Mouse (Mus musculus) cerebellum, postnatal 36 days (tissue): ENCODE measurements at regions not wholly inside any gene's neighbourhood (a gene's known extent, or its start where the extent isn't known, plus 50 kb on each side); places are given as distances from the start of the nearest gene placed in this dataset.
"Not testable (repeated sequence)": the region's sequence is repeated elsewhere in the genome, so short reads cannot be mapped to it uniquely, and the experiment has no call there.

ENCODE experiments used
- DNase-seq, 2 experiments: peaks; one replicate each; pipeline ENCODE4 v3.0.0; 2021 to 2022; ENCODE audit warnings: mixed read lengths in 2 of 2

DNA sequence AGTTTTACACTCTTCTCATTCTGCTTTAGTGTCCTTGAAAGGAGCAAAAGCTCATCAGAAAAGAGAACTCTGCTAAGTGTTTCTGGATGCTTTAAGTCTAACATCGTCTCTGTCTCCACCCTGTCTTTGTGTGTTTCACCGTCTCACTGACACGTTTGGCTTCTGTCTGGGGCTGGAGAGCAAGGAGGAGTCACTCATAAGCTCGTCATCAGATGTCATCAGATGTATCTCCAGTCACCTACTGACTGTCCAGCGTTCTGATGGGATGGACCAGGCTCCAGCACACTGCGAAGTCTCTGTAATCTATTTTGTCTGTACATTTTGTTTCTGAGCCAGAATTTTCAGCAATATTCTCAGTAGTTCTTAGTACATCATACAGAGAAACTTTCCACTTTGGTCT, 283.4 kb upstream of the Arglu1 start:
- DNase-seq, result no peak

DNA sequence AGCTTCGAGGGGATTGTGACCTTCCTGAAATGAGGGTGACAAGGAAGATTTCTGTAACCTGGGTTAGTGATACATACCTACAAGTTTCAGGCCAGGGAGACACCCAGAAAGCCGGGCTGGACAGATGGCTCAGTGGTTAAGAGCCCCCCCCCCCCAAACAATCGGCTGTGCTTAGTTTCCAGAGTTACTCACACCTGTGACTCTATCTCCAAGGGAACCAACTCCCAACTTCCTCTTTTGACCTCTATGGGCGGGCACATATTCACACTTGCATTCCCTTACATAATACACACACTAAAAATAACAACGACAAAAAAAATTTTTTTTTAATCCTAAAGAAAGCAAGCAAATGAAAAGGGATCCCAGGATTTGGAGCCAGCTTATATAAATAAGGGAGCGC, 283.0 kb upstream of the Arglu1 start:
- no peak for DNase-seq

DNA sequence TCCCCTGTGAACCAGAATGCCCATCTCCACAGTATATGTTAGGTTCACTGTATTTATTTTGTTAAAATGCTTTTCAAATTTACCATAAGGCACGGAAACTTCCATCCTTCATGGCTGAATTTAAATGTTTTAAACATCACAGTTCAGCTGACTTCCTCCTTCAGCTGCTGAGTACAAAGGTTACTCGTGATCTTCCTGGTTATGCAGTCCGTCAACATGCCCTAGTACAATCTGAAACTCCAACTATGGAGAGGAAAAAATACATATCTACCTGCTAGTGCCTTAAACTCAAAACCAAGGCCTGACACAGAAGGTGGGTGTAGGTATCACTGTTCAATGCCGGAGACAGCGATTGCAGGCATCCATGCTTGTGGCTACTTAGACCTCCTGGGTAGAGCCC, 280.5 kb upstream of the Arglu1 start:
- DNase-seq, result no peak

DNA sequence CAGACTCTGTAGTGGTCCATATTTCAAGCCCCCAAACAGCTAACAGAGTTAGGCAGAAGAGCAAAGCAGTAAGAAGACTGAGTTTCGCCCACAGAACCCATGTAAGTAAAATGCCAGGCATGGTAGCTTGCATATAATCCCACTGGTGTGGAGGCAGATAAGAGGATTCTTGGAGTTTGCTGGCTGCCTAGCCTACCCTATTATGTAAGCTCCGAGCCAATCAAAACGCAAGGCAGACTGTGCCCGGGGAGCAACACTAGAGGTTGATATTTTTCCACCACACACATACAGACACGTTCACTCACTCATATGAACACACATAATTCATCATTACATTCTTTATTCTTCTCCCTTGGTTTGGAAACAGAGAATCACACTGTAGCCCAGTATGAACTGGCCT, 280.0 kb upstream of the Arglu1 start:
- DNase-seq, result no peak

DNA sequence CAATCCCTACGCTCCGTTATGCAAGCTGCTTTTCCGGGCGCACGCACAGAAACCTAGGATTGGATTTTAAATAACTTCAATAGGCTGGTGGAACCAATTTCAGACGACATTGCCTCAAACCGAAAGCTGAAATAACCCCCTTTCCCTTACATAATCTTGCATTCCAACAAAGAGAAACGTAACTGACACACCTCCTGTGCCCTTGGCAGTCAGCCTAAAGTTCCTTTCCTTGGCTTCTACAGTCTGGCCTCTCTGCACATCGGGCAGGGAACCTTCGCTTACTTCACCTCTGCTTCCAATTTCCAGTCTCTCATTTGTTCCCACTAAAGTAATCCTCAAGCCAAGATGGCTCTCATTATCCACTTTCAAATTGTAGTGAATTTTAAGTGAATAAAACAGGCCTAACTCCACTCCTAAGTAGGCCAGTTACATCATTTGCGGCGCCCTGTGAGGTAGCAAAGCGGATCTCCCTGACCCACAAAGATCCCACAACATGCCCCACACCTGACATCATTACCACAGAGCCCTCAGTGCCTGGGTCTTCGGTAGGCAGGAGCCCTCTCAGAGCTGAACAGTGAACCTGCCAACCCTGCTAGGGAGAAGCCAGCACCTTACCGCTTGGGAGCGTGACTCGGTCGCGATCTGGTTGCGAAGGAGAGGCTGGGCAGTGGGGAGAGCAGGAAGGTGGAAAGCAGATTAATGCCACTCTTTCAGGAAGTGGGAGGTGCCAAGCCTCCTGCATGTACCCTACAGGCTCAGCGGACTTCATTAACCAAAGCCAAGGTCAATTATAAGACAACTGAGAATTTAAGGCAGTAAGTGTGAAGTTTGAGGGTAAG, 279.0 kb upstream of the Arglu1 start:
- DNase-seq, result no peak

DNA sequence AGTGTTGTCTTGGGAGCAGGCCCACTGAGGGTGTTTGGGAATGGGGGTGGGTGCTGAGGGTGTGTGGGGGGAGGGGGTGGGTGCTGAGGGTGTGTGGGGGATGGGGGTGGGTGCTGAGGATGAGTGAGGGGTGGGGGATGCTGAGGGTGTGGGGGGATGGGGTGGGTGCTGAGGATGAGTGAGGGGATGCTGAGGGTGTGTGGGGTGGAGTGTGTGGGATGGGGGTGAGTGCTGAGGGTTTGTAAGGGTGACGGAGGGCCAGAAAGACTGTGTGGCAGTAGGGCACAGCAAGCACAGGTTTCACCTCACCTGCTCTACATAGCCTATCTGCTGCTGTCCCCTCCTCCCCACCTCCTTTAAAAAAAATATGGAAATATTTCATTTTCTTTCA, 276.3 kb upstream of the Arglu1 start:
- no peak for DNase-seq

DNA sequence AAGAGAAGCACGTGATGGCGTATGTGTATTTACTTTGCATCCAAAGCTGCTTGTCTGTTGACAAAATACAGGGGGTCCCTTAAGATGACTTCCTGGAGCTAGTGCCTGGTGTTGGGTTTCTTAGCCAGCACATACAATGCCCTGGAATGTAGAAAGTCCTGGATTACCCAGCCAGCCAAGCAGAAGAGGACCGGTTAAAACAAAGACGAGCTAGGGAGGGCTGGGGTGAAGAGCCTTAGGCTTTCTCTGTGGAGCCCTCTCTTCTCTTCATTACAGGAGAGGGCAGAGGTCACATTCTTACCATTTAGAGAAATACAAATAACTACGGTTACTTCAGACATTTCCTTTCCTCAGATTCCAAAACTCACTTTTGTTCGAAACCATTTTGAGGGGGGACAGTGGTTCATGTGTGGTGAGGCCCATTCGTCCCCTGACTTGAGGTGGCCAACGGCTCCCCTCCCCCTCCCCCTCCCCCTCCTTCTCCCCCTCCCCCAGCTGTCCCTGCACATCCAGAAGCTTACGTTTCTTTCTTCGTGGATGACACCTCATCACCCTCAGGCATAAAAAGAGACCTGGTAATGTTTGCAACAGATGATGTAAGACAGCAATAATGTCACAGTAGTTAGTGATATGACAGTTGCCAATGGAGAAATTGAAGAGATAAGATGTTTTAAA, 275.8 kb upstream of the Arglu1 start:
- no peak for DNase-seq

DNA sequence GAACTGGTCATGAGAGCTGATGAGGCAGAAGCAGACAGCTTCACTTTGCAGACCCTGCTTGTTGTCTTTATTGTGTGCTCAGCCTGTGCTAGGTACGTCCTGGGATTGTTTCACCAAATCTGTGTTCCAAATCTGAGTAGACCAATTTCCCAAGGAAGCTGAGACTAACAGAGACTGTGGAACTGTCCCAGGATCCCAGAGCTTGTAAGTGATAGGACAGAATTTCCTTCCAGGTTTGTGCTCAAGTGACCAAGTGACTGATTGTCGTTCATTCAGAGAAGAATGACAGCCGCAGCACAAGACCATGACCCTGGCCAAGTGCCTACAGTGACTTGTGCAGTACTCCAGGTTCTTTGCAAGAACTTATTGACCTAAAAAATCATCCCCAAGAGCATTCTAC, 269.9 kb upstream of the Arglu1 start:
- DNase-seq, result no peak

DNA sequence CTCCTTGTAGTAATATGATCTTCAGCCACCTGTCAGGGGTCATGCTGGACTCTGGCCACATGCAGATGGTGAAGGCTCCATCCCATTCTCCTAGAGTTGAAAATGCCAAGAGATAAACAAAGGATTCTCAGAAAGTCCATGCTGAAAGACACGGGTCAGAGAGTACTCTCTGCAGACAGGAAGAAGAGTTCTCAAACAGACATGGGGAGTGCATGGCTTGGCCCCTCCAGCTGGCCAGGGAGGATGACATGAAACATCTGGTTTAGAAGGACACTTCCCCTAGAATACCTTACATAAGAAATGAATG, 269.4 kb upstream of the Arglu1 start:
- DNase-seq, result no peak

DNA sequence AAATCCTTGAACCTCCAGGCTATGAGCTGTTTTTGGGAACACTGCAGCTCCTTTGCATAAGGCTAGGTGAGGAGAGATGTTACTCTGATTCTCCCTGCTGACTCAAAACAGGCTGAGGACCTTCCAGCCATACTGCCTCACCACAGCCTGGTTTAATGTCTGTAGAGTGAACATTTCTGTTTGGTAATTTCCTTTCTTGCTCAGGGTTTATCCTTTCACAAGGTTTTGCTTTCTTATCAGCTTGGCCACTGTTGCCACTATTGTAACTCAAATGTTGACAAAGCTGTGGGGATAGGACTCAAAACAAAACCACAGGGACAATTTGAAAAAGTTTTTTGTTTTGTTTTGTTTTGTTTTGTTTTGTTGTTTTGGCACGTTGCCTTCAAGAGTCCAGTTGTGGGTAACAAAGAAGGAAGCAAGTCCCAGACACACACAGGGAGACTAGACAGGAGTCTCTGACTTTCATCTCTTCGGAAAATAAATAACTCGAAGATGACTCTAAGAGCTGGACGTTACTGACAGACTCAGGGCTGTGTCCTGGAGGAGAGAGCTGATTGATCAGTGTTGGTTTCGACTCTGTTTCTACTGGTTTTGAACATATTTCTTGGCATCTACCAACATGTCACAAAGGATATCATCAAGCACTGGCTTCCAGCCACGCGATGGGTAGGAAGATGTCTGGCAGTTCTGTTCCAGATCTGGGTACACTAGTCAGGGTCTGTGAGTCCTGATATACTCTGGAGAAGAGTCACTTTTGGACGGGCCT, 268.9 kb upstream of the Arglu1 start:
- DNase-seq, result no peak

DNA sequence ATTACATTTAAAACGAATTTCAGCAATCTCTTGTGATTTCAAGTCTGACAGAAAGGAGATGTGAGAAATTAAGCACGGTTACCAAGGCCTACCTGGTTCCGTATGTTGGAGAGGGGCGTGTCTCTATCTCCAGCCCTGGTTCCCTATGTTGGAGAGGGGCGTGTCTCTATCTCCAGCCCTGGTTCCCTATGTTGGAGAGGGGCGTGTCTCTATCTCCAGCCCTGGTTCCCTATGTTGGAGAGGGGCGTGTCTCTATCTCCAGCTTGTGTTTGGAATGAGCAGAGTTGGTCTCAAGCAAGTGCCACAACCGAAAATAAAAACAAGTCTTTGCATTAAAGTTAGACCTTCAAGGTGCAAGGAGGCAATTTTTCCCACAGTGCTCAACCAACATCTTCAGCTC, 267.8 kb upstream of the Arglu1 start:
- not testable (repeated sequence) for DNase-seq

DNA sequence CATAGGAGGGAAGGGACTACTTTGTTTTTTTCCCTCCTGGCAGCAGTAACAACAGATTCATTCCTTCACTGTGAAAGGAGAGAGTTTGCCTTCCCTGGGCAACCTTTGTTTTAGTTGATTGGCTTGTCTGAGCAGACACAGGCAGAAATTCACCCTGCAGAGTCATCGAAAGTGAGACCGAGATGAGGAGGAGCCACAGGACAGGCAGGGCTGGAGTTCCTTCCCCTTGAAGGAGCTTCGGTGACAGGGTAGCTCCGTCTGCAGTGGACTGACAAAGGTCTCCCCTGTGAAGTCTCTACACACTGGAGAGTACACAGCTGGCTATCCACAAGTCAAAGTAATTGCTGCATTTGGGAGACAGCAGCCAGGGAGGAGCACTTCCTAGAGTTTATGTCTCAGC, 261.9 kb upstream of the Arglu1 start:
- DNase-seq, result no peak

DNA sequence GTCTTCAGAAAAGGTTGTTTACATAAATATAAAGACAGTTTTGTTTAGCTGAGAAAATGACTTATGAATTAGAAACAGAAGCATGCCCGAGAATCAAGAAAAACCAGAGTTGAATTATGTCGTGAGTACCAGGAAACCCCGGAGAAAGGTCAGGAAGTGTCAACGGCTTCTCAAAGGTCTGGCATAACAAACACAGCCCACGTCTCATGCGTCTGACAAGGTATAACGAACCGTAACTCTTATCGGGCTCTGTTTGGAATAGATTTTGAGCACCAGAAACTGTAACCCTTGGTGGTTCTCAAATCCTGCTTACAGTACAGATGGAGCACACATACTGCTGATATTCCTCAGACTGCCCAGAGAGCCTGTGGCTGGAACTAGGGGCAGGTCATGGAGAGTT, 260.9 kb upstream of the Arglu1 start:
- no peak for DNase-seq

DNA sequence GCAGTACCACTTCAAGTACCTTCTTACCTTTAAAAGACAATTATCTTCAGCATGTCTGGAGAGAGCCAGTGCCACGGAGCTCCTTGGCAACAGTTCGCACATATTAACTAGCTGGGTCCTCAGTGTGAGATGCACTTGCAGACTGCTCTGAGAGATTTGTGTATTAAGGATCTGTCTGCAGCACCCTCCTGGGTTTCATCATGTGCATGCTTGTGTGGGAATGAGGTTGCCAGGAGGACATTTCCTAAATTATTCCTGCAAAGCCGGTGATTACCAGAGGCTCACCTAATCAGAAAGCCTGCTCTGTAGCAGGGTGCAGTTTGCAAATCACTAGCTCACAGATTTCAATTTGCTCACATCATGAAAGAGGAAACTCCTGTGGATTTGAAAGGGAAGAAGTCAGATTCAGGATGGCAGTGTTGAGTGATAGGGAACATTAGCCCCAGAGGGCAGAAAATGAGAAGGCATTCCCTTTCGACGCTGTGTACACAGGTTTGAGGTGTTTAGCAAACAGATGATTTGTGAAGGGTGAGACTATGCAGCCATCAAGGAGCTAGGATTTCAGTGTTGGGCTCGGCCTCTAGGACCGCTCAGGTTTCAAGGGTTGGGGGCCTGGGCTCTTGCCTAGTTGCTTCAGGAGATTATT, 257.3 kb upstream of the Arglu1 start:
- no peak for DNase-seq

DNA sequence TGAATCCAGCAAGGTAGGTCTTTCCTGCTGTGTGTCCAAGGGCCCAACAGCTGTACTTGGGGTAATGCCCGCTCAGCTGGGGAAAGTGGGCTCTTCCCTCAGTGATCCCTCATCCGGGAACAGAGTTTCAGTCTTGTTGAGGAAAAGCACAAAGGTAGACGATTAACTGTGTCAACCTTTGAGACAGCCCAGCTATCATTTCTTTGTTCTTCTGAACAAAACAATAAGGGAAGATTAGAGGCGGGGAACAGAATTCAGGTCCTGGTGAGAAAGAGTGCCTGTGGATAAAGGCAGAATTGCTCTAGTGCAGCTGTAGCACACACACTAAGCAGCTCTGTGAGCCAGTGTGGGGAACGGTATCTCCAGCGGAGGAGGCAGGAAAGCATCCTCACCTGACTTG, 252.7 kb upstream of the Arglu1 start:
- no peak for DNase-seq

DNA sequence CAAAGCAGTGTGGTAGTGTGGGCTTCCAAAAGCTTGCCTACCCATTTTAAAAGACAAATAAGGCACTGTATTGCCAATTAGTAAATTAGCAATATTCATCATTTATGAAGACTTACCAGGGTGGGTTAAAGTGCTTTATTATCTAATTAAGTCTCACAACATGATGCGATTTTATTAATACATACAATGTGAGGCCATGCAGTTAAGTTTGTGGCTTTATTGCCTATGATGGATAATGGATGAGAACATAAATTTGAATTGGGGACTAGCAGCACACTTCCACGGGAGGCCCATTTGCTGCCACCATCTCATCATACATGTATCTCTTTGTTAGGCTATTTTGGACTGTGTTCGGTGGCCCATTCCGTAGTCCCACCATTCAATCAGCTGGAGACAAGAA, 250.6 kb upstream of the Arglu1 start:
- DNase-seq, result no peak

DNA sequence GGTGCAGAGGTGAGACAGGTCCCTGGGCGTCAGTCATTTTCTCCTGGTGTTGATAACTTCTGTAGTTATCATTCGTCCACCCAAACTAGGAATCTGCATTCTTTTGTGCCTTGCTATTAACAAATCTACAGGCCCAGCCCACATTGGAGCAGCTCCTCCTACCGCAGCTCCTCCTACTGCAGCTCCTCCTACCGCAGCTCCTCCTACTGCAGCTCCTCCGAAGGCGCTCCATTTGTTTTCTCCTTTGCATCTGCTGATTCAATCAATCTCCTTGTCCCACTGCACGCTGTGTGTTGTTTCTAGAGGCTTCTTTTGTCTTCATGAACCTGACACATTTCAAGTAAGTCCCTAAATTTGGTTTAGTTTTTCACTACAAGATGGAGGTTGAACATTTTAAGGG, 248.2 kb upstream of the Arglu1 start:
- no peak for DNase-seq

DNA sequence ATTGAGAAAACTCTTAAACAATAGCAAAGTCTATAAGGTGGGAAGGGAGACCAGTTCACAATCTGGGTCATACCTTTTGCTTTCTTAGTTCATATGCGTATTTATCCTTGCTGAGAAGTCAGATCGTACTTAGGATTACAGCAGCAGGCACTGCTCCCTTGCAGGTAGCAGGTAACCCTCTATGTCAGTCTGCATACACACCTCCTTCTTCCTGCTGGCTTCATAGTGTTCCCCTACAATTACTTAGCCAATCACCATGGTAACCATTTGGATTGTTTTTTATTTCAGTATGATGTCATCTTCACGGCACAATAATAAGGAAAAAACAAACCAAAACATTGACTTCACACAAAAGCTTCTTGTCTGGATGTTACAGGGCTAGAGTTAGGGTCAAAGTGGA, 242.1 kb upstream of the Arglu1 start:
- DNase-seq, result no peak

DNA sequence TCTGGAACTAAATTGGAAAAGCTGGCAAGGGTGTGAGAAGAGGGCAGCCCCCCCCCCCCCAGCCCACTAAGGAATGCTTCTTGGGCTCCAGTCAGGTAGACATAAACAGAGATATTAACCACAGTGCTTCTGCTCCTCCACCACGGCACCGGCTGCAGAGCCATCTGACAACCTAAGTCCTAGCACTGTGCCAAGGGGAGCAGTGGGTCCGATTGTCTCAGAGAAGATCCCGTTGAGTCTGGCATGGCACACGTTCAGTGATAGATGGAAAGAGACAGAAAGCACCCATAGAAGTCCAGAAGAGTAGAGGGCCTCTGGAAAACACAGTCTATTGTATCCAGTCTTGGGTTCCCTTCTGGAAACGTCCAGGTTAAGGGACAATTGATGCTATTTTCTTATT, 241.4 kb upstream of the Arglu1 start:
- DNase-seq, result no peak

DNA sequence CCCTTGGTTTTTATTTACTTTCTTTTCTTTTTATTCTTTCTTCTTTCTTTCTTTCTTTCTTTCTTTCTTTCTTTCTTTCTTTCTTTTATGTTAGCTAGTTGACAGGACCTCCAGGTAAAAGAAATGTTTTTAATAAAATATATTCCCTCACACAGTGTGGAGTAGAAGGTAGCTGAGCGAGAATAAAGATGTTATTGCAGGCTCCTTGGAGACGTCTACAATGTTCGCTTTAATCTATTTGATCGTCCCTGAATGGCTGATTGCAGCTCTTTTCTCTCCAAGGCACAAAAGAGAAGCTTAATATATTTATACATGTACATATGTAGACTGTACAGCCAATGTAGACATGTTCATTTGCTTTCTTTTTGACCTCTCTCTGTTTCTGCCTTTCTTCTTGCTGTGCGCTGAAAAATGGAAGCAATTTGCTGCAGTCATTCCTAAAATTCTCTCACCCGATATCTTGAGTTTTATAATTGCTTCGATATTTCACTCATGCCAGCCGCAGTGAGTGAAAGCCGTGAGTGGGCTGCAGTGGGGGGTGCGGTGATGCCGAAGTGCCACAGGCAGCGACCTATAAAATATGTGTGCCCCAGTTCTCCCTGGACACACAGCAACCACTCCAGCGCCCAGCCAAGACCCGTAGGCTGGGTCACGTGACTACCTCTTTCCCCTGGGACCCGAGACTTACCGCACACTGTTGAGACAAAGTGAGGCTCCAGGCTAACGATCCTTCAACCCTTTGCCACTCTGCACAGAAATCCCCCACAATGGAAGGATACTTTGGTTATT, 237.9 kb upstream of the Arglu1 start:
- DNase-seq, result no peak

DNA sequence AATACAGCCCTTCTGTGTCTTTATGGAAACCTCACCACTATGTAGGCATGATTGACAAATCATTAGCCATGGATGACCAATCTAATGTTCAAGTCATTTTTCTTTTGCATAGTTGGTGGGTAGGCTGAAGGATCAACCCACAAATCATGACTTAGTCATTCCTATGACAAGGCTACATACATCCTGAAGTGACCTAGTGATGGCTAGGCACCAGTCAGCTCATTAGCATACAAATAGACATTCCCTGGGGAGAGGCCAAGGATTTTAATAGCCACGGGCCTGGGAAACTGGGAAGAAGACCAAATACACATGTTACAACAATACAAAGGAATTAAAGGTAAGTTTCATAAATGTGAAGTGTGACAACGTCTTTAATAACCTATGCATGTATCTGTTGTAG, 231.1 kb upstream of the Arglu1 start:
- DNase-seq, result no peak

DNA sequence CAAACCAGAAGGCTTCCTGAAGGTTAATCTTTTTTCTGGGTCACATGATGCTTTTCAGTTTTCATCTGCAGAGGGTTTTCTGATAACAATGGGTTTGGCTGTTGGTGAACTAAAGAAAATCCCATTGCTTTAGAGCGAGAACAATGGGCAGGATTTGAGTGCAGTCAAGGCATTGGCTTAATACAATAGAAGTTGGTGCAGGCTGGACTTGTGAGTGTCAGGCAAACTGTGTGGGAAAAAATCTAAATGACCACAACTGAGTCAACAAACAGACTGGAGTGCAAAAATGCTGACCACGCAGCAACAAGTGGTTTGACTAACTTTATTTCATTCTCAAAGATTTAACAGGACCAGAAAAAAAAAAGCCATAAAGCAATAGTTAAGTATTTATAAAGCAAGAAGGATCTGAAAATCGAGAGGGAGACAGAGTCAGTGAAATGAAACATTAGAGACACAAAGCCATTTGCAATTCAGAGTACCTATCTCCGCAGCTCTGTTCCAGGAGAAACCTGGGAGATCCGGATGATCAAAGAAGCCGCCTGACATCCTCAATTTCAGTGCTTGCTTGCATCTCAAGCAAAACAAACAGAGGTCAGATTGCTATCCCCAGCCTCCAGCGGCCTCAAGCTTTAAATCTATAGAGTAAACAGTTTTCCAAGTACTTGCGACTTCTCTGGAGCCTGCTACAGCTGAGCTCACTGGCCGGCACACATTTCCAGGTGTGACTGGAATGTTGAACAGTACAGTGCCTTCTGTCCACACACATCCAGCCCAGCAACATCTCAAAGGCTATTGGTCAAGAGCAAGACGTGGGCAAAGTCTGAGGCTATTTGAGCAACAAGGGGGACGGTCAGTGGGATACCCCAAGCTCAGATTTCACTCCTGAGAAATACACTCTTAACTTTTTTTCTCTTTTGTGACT, 229.5 kb upstream of the Arglu1 start:
- no peak for DNase-seq
